In the genomic region with DNA sequence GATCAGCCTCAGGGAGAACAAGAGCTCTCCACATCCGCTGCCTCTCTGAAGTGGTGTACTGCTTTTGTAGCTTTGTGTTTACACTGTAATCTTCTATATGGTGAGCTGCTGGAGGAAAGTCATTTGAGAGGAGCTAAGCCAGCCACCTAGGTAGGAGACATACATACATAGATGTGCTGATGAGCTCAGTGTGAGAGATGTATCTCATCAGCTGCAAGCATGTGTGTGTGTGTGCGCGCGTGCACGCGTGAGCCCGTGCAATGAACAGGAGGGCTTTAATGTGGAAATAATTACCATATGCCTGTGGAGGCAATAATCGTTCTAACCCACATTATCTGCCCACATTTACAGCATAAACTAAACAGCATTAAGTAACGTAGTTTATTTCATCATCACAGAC, we compare ENCODE assay signal across 20 mouse cellular contexts. TPM values are rescaled to one million over a fixed set of nuclear protein-coding genes. Genes with fewer than 3 reads are reported as not detected.
A peak's percentile ranks its signal among the peaks of the same experiment; 100 is the strongest.
DNase-seq lines count a peak whose midpoint lies in the region; ATAC-seq lines count a peak whose summit lies in the region.
"Had no signal": no experiment of that assay in that cellular context is flagged by ENCODE, and none has a peak within 500 bp of the region (broad histone marks: within the 10 kb centered on the region; RNA-seq: fewer than 3 reads in every experiment).

No protein-coding gene starts in this region.

- DNase-seq in forebrain, embryonic 14.5 days (ENCODE audit: low spot score) = peak; percentile 5
- peak; percentile 11 for DNase-seq in CD4-positive helper T cell, adult 2 months (ENCODE audit: low read depth, low spot score)
- DNase-seq in hindbrain, embryonic 14.5 days (ENCODE audit: low spot score) = peak; percentile 30
- no peak for DNase-seq in kidney, postnatal 4 days
- no peak for DNase-seq in gastrocnemius, postnatal 36 days
- DNase-seq in left cerebral cortex, adult 18-20 months (ENCODE audit: low spot score in 2 of 2) = no peak
- DNase-seq: cerebellum, adult 11-12 months; gastrocnemius, postnatal 14 days; heart, postnatal 10 days; layer of hippocampus, adult 9-11 months; liver; lung, adult 18-20 months; right cerebral cortex, postnatal 4 days had no signal

- 91% methylated on average over 9 of the region's 9 CpGs for WGBS in forebrain, embryonic 14.5 days
- 85% methylated on average over 9 of the region's 9 CpGs for WGBS in forebrain, embryonic 12.5 days
- WGBS in hindbrain, embryonic 14.5 days = 73% methylated on average over 9 of the region's 9 CpGs
- WGBS in neural tube, embryonic 14.5 days = 61% methylated on average over 9 of the region's 9 CpGs

- H3K9ac ChIP-seq in forebrain, embryonic 14.5 days (ENCODE audit: low read length) = no peak overlapping the region
- no peak overlapping the region for H3K9ac ChIP-seq in forebrain, embryonic 12.5 days
- H3K9ac ChIP-seq in hindbrain, embryonic 14.5 days = no peak overlapping the region
- H3K9ac ChIP-seq in neural tube, embryonic 14.5 days (replicated peaks; ENCODE audit: low read depth, low read length) = 0 out of 2 replicates have a peak overlapping the region, but pooled peaks have one; percentile 4

- no peaks in the 10 kb centered on the region for H3K36me3 ChIP-seq in forebrain, embryonic 14.5 days (ENCODE audit: control insufficient read depth, insufficient read depth, low read length)
- H3K36me3 ChIP-seq in forebrain, embryonic 12.5 days (replicated peaks) = no peaks in the 10 kb centered on the region
- no peaks in the 10 kb centered on the region for H3K36me3 ChIP-seq in hindbrain, embryonic 14.5 days (replicated peaks; ENCODE audit: control insufficient read depth, insufficient read depth)
- H3K36me3 ChIP-seq in neural tube, embryonic 14.5 days (ENCODE audit: control insufficient read depth, insufficient read depth, low read length) = no peaks in the 10 kb centered on the region

- intact Hi-C loops in gastrocnemius, postnatal 36 days (cut with DNase I) = no loop called here

- H3K27ac ChIP-seq in forebrain, embryonic 14.5 days (ENCODE audit: low read depth, low read length) = no peak overlapping the region
- H3K27ac ChIP-seq in forebrain, embryonic 12.5 days = no peak overlapping the region
- 0 out of 2 replicates have a peak overlapping the region, but pooled peaks have one; percentile 14 for H3K27ac ChIP-seq in hindbrain, embryonic 14.5 days
- H3K27ac ChIP-seq in neural tube, embryonic 14.5 days (ENCODE audit: low read depth, low read length) = 0 out of 2 replicates have a peak overlapping the region, but pooled peaks have one; percentile 44
- H3K27ac ChIP-seq: kidney, postnatal 0 days; macrophage had no signal

- H3K4me3 ChIP-seq in forebrain, embryonic 14.5 days (ENCODE audit: low read depth, low read length) = no peak overlapping the region
- no peak overlapping the region for H3K4me3 ChIP-seq in forebrain, embryonic 12.5 days (replicated peaks)
- H3K4me3 ChIP-seq in hindbrain, embryonic 14.5 days (replicated peaks; ENCODE audit: low read length) = no peak overlapping the region
- H3K4me3 ChIP-seq in neural tube, embryonic 14.5 days (ENCODE audit: low read depth, low read length) = no peak overlapping the region

- H3K9me3 ChIP-seq in forebrain, embryonic 14.5 days (replicated peaks; ENCODE audit: control insufficient read depth, low read length) = no peaks in the 10 kb centered on the region
- H3K9me3 ChIP-seq in forebrain, embryonic 12.5 days = no peaks in the 10 kb centered on the region
- H3K9me3 ChIP-seq in hindbrain, embryonic 14.5 days (ENCODE audit: control insufficient read depth, low read length) = 0 out of 2 replicates have a peak, but pooled peaks cover under 1% of the 10 kb centered on the region
- H3K9me3 ChIP-seq in neural tube, embryonic 14.5 days (ENCODE audit: control insufficient read depth, low read length) = no peaks in the 10 kb centered on the region; the same call in 1 of the 2 replicates

- no peak overlapping the region for H3K4me2 ChIP-seq in forebrain, embryonic 14.5 days (ENCODE audit: low read length)
- no peak overlapping the region for H3K4me2 ChIP-seq in forebrain, embryonic 12.5 days
- 0 out of 2 replicates have a peak overlapping the region, but pooled peaks have one; percentile 0 for H3K4me2 ChIP-seq in hindbrain, embryonic 14.5 days (replicated peaks)
- no peak overlapping the region for H3K4me2 ChIP-seq in neural tube, embryonic 14.5 days (ENCODE audit: low read depth, low read length)

- no peaks in the 10 kb centered on the region for H3K27me3 ChIP-seq in forebrain, embryonic 14.5 days (replicated peaks; ENCODE audit: control insufficient read depth, insufficient read depth, low read length)
- H3K27me3 ChIP-seq in forebrain, embryonic 12.5 days = no peaks in the 10 kb centered on the region
- no peaks in the 10 kb centered on the region for H3K27me3 ChIP-seq in hindbrain, embryonic 14.5 days (ENCODE audit: control insufficient read depth, insufficient read depth, low read length)
- H3K27me3 ChIP-seq in neural tube, embryonic 14.5 days (ENCODE audit: control insufficient read depth, insufficient read depth, low read length) = no peaks in the 10 kb centered on the region

- ATAC-seq in forebrain, embryonic 14.5 days = no peak
- no peak for ATAC-seq in forebrain, embryonic 12.5 days (ENCODE audit: low FRiP score)
- peak; percentile 81; the same call in 1 of the 2 replicates for ATAC-seq in hindbrain, embryonic 14.5 days (ENCODE audit: low FRiP score)
- ATAC-seq in neural tube, embryonic 14.5 days (ENCODE audit: low read depth) = peak; percentile 91

- H3K4me1 ChIP-seq in forebrain, embryonic 14.5 days (ENCODE audit: control insufficient read depth, insufficient read depth, low read length) = no peaks in the 10 kb centered on the region
- peaks cover 6% of the 10 kb centered on the region; the same call in 1 of the 2 replicates for H3K4me1 ChIP-seq in forebrain, embryonic 12.5 days
- H3K4me1 ChIP-seq in hindbrain, embryonic 14.5 days (replicated peaks; ENCODE audit: control insufficient read depth, insufficient read depth, low read length) = peaks cover 9% of the 10 kb centered on the region; the same call in 1 of the 2 replicates
- H3K4me1 ChIP-seq in neural tube, embryonic 14.5 days (ENCODE audit: control insufficient read depth, insufficient read depth, low read length) = 0 out of 2 replicates have a peak, but pooled peaks cover 8% of the 10 kb centered on the region

RNA-seq across cellular contexts. Expression of a gene that starts 18.0 kb away (rescaled TPM):
- polyA plus RNA-seq in forebrain, embryonic 14.5 days (2014; fragmentation: Nextera tagmentation; extraction: Ambion mirVana) = not detected in 2 replicates
- not detected in 2 replicates for polyA plus RNA-seq in forebrain, embryonic 12.5 days (2016; fragmentation: Nextera tagmentation; extraction: Ambion mirVana)
- polyA plus RNA-seq in hindbrain, embryonic 14.5 days (2014; fragmentation: Nextera tagmentation; extraction: Ambion mirVana) = not detected in 2 replicates
- polyA plus RNA-seq in neural tube, embryonic 14.5 days (2014; fragmentation: Nextera tagmentation; extraction: Ambion mirVana) = not detected in 2 replicates
- total RNA-seq in gastrocnemius, postnatal 36 days (2021) = not detected
- total RNA-seq in left cerebral cortex, adult 18-20 months (2021) = not detected
- total RNA-seq: gastrocnemius, postnatal 14 days; heart, postnatal 10 days; left cerebral cortex, postnatal 14 days; monocyte, adult 5-6 weeks had no signal
- polyA plus RNA-seq: intestine, embryonic 14.5 days; kidney, postnatal 0 days; macrophage had no signal

Comparison
In these comparisons a context has a peak if more than half of its experiments do, and no peak if none do; other contexts are left out.
1. ATAC-seq: peak in hindbrain, embryonic 14.5 days (single experiment) and neural tube, embryonic 14.5 days (single experiment); none in forebrain, embryonic 14.5 days (single experiment) and forebrain, embryonic 12.5 days (single experiment).
2. DNase-seq: peak in forebrain, embryonic 14.5 days (single experiment), CD4-positive helper T cell, adult 2 months (single experiment) and hindbrain, embryonic 14.5 days (single experiment); none in kidney, postnatal 4 days (0 of 2), gastrocnemius, postnatal 36 days (0 of 2) and left cerebral cortex, adult 18-20 months (0 of 2).
3. H3K27ac ChIP-seq: peak in hindbrain, embryonic 14.5 days (single experiment) and neural tube, embryonic 14.5 days (single experiment); none in forebrain, embryonic 14.5 days (single experiment) and forebrain, embryonic 12.5 days (single experiment).